Mouse (Mus musculus) lung, postnatal 14 days (tissue): ENCODE results near the gene Nbas.

Experiments
- DNase-seq: peaks from one replicate; pipeline ENCODE4 v3.0.0; 2021

Gene Nbas

GRCm38 (mm10) chr12:13543806-13544205 is 274.9 kb downstream of the Nbas start:
- DNase-seq: no peak

- no peak for DNase-seq
Measured at GRCm38 (mm10) chr12:13563646-13564289, 294.8 kb downstream of the Nbas start.

GRCm38 (mm10) chr12:13564330-13564729 is 295.4 kb downstream of the Nbas start:
- no peak for DNase-seq

GRCm38 (mm10) chr12:13566421-13566820 is 297.5 kb downstream of the Nbas start:
- DNase-seq: no peak

- no peak for DNase-seq
Measured at GRCm38 (mm10) chr12:13575158-13575557, 306.2 kb downstream of the Nbas start.

GRCm38 (mm10) chr12:13575605-13576600 is 307.0 kb downstream of the Nbas start:
- DNase-seq: no peak

- no peak for DNase-seq
Measured at GRCm38 (mm10) chr12:13576761-13577160, 307.8 kb downstream of the Nbas start.

- no peak for DNase-seq
Measured at GRCm38 (mm10) chr12:13580796-13581195, 311.9 kb downstream of the Nbas start.

- DNase-seq: no peak
Measured at GRCm38 (mm10) chr12:13583386-13583785, 314.5 kb downstream of the Nbas start.

- DNase-seq: no peak
Measured at GRCm38 (mm10) chr12:13585527-13586156, 316.7 kb downstream of the Nbas start.

- no peak for DNase-seq
Measured at GRCm38 (mm10) chr12:13587675-13588074, 318.7 kb downstream of the Nbas start.

- DNase-seq: no peak
Measured at GRCm38 (mm10) chr12:13589021-13589420, 320.1 kb downstream of the Nbas start.

- no peak for DNase-seq
Measured at GRCm38 (mm10) chr12:13594746-13595469, 326.0 kb downstream of the Nbas start.

GRCm38 (mm10) chr12:13597026-13597425 is 328.1 kb downstream of the Nbas start:
- no peak for DNase-seq

GRCm38 (mm10) chr12:13598545-13598944 is 329.6 kb downstream of the Nbas start:
- DNase-seq: no peak

- peak; percentile 3 for DNase-seq
Measured at GRCm38 (mm10) chr12:13602414-13602813, 333.5 kb downstream of the Nbas start.

- DNase-seq: no peak
Measured at GRCm38 (mm10) chr12:13607021-13607420, 338.1 kb downstream of the Nbas start.

GRCm38 (mm10) chr12:13609027-13609426 is 340.1 kb downstream of the Nbas start:
- DNase-seq: no peak

GRCm38 (mm10) chr12:13613041-13613440 is 344.1 kb downstream of the Nbas start:
- no peak for DNase-seq

GRCm38 (mm10) chr12:13615661-13616060 is 346.7 kb downstream of the Nbas start:
- no peak for DNase-seq

- no peak for DNase-seq
Measured at GRCm38 (mm10) chr12:13622150-13622822, 353.4 kb downstream of the Nbas start.
